Mouse (Mus musculus): Measurements from ENCODE around the gene Clpx. TPM values are rescaled to one million over a fixed set of nuclear protein-coding genes. Genes with fewer than 3 reads are reported as not detected.

The Clpx gene
- polyA plus RNA-seq, 2 experiments: 10.3 to 29.5 TPM

- DNase-seq (ENCODE audit: low read depth in 3 of 3, low spot score in 3 of 3) (no peak), ATAC-seq (ENCODE audit: insufficient read depth) (no peak)
- Histone ChIP-seq H3K27me3 (ENCODE audit: control insufficient read depth, insufficient read depth, low read length) (no peaks in the 10 kb centered on the region), H3K9ac (replicated peaks) (no peak overlapping the region), H3K9me3 (ENCODE audit: control insufficient read depth, low read length) (no peaks in the 10 kb centered on the region), H3K36me3 (replicated peaks; ENCODE audit: control insufficient read depth, insufficient read depth, low read depth) (no peaks in the 10 kb centered on the region), H3K4me1 (replicated peaks; ENCODE audit: control insufficient read depth in 2 of 2, insufficient read depth in 2 of 2, low read length in 1 of 2) (peaks cover 14 to 18% of the 10 kb centered on the region in 2 experiments), H3K4me2 (ENCODE audit: low read depth) (no peak overlapping the region), H3K27ac (no peak overlapping the region), H3K4me3 (ENCODE audit: insufficient read depth in 1 of 2, low read depth in 2 of 2, low read length in 2 of 2) (no peak overlapping the region)
- 63% methylated on average over 3 of the region's 3 CpGs for WGBS (ENCODE audit: insufficient replicate concordance)
- TF ChIP-seq CTCF (IDR thresholded peaks at IDR 0.05; ENCODE audit: low read depth) (no peak), EP300 (IDR thresholded peaks at IDR 0.05; ENCODE audit: low read depth) (no peak)
These were observed 1.6 kb upstream of the Clpx start for GRCm38 (mm10) chr9:65292421-65292820.

- H3K9me3 ChIP-seq (ENCODE audit: control insufficient read depth, low read length): no peaks in the 10 kb centered on the region
- peak overlapping the region; percentile 94 to 95 for H3K4me3 ChIP-seq (ENCODE audit: insufficient read depth in 1 of 2, low read depth in 2 of 2, low read length in 2 of 2)
- no peaks in the 10 kb centered on the region for H3K36me3 ChIP-seq (replicated peaks; ENCODE audit: control insufficient read depth, insufficient read depth, low read depth)
- ATAC-seq (ENCODE audit: insufficient read depth) (no peak), DNase-seq (ENCODE audit: low read depth in 3 of 3, low spot score in 3 of 3) (peak; percentile 37 to 58 (median 44))
- H3K4me2 ChIP-seq (ENCODE audit: low read depth): peak overlapping the region; percentile 74
- H3K27ac ChIP-seq: peak overlapping the region; percentile 64
- no peaks in the 10 kb centered on the region for H3K27me3 ChIP-seq (ENCODE audit: control insufficient read depth, insufficient read depth, low read length)
- 21% methylated on average over 5 of the region's 5 CpGs for WGBS (ENCODE audit: insufficient replicate concordance)
- H3K9ac ChIP-seq (replicated peaks): peak overlapping the region; percentile 74
- no peak for TF ChIP-seq CTCF (IDR thresholded peaks at IDR 0.05; ENCODE audit: low read depth)
- no peak for TF ChIP-seq EP300 (IDR thresholded peaks at IDR 0.05; ENCODE audit: low read depth)
- peaks cover 14 to 18% of the 10 kb centered on the region in 2 experiments for H3K4me1 ChIP-seq (replicated peaks; ENCODE audit: control insufficient read depth in 2 of 2, insufficient read depth in 2 of 2, low read length in 1 of 2)
These were observed 941 bp upstream of the Clpx start for GRCm38 (mm10) chr9:65293119-65293518.

GRCm38 (mm10) chr9:65293580-65293972 lies 484 bp upstream of the Clpx start:
- Histone ChIP-seq H3K4me2 (ENCODE audit: low read depth) (peak overlapping the region; percentile 74), H3K9ac (replicated peaks) (peak overlapping the region; percentile 74), H3K9me3 (ENCODE audit: control insufficient read depth, low read length) (no peaks in the 10 kb centered on the region), H3K27ac (peak overlapping the region; percentile 64), H3K4me1 (replicated peaks; ENCODE audit: control insufficient read depth in 2 of 2, insufficient read depth in 2 of 2, low read length in 1 of 2) (peaks cover 14 to 18% of the 10 kb centered on the region in 2 experiments), H3K4me3 (ENCODE audit: insufficient read depth in 1 of 2, low read depth in 2 of 2, low read length in 2 of 2) (peak overlapping the region; percentile 94 to 95), H3K36me3 (replicated peaks; ENCODE audit: control insufficient read depth, insufficient read depth, low read depth) (no peaks in the 10 kb centered on the region), H3K27me3 (ENCODE audit: control insufficient read depth, insufficient read depth, low read length) (no peaks in the 10 kb centered on the region)
- peak in 2 of 3 experiments; percentile 11 to 32 for DNase-seq (ENCODE audit: low read depth in 3 of 3, low spot score in 3 of 3)
- peak; percentile 9; the same call in 1 of the 2 replicates for ATAC-seq (ENCODE audit: insufficient read depth)
- TF ChIP-seq EP300 (IDR thresholded peaks at IDR 0.05; ENCODE audit: low read depth): no peak
- TF ChIP-seq CTCF (IDR thresholded peaks at IDR 0.05; ENCODE audit: low read depth): no peak
- WGBS (ENCODE audit: insufficient replicate concordance): under 1% methylated on average over 9 of the region's 9 CpGs

GRCm38 (mm10) chr9:65294716-65295378 lies 787 bp downstream of the Clpx start:
- peak; percentile 29; the same call in 1 of the 2 replicates for ATAC-seq (ENCODE audit: insufficient read depth)
- WGBS (ENCODE audit: insufficient replicate concordance): 2% methylated on average over 28 of the region's 28 CpGs

GRCm38 (mm10) chr9:65297056-65297455 lies 3.0 kb downstream of the Clpx start:
- Histone ChIP-seq H3K36me3 (replicated peaks; ENCODE audit: control insufficient read depth, insufficient read depth, low read depth) (peaks cover 17% of the 10 kb centered on the region), H3K9me3 (ENCODE audit: control insufficient read depth, low read length) (no peaks in the 10 kb centered on the region), H3K4me1 (replicated peaks; ENCODE audit: control insufficient read depth in 2 of 2, insufficient read depth in 2 of 2, low read length in 1 of 2) (peaks cover 14 to 18% of the 10 kb centered on the region in 2 experiments), H3K27me3 (ENCODE audit: control insufficient read depth, insufficient read depth, low read length) (no peaks in the 10 kb centered on the region), H3K9ac (replicated peaks) (no peak overlapping the region), H3K4me2 (ENCODE audit: low read depth) (no peak overlapping the region), H3K4me3 (ENCODE audit: insufficient read depth in 1 of 2, low read depth in 2 of 2, low read length in 2 of 2) (no peak overlapping the region), H3K27ac (no peak overlapping the region)
- no peak for DNase-seq (ENCODE audit: low read depth in 3 of 3, low spot score in 3 of 3)
- 89% methylated on average over 2 of the region's 2 CpGs for WGBS (ENCODE audit: insufficient replicate concordance)
- no peak for ATAC-seq (ENCODE audit: insufficient read depth)
- TF ChIP-seq EP300 (IDR thresholded peaks at IDR 0.05; ENCODE audit: low read depth): no peak
- no peak for TF ChIP-seq CTCF (IDR thresholded peaks at IDR 0.05; ENCODE audit: low read depth)

More at GRCm38 (mm10) chr9:65294716-65295378, 787 bp downstream of the Clpx start:
- Histone ChIP-seq H3K4me1 (replicated peaks; ENCODE audit: control insufficient read depth in 2 of 2, insufficient read depth in 2 of 2, low read length in 1 of 2) (peaks cover 14 to 18% of the 10 kb centered on the region in 2 experiments), H3K27me3 (ENCODE audit: control insufficient read depth, insufficient read depth, low read length) (no peaks in the 10 kb centered on the region), H3K36me3 (replicated peaks; ENCODE audit: control insufficient read depth, insufficient read depth, low read depth) (peaks cover 3% of the 10 kb centered on the region), H3K4me3 (ENCODE audit: insufficient read depth in 1 of 2, low read depth in 2 of 2, low read length in 2 of 2) (peak overlapping the region; percentile 80 to 95), H3K4me2 (ENCODE audit: low read depth) (peak overlapping the region; percentile 84), H3K27ac (peak overlapping the region; percentile 56), H3K9me3 (ENCODE audit: control insufficient read depth, low read length) (no peaks in the 10 kb centered on the region), H3K9ac (replicated peaks) (peak overlapping the region; percentile 97)
- peak in 2 of 3 experiments; percentile 18 to 27 for DNase-seq (ENCODE audit: low read depth in 3 of 3, low spot score in 3 of 3)
- TF ChIP-seq CTCF (IDR thresholded peaks at IDR 0.05; ENCODE audit: low read depth): no peak
- no peak for TF ChIP-seq EP300 (IDR thresholded peaks at IDR 0.05; ENCODE audit: low read depth)

All from liver, embryonic 14.5 days (tissue).